Mouse (Mus musculus): Measurements from ENCODE around the gene Prrg2. TPM values are rescaled to one million over a fixed set of nuclear protein-coding genes. Genes with fewer than 3 reads are reported as not detected.

Prrg2 gene
- polyA plus RNA-seq, 1 experiment from 2014 or later, result 24.7 TPM

Small RNAs within 50 kb of the gene (microRNA-seq; reads per million reads assigned to microRNA genes)
- 0.83 reads per million for gene Mir7054

Other genes starting within 250 kb of the Prrg2 start
- gene Nup62, start 246.6 kb downstream of the Prrg2 start, polyA plus RNA-seq (2015; fragmentation: Nextera tagmentation; extraction: Ambion mirVana), result 73.8 and 83.1 TPM in 2 replicates
- gene Il4i1, start 246.3 kb downstream of the Prrg2 start, polyA plus RNA-seq (2015; fragmentation: Nextera tagmentation; extraction: Ambion mirVana), result 0.88 and 1.3 TPM in 2 replicates
- 3.8 and 4.6 TPM in 2 replicates for gene Atf5, start 246.0 kb downstream of the Prrg2 start, polyA plus RNA-seq (2015; fragmentation: Nextera tagmentation; extraction: Ambion mirVana)
- 73.5 and 83.1 TPM in 2 replicates for gene Akt1s1, start 213.7 kb downstream of the Prrg2 start, polyA plus RNA-seq (2015; fragmentation: Nextera tagmentation; extraction: Ambion mirVana)
- gene Tbc1d17, start 213.6 kb downstream of the Prrg2 start, polyA plus RNA-seq (2015; fragmentation: Nextera tagmentation; extraction: Ambion mirVana), result 71.7 and 74.1 TPM in 2 replicates
- 32.6 and 34.8 TPM in 2 replicates for gene Pnkp, start 205.5 kb downstream of the Prrg2 start, polyA plus RNA-seq (2015; fragmentation: Nextera tagmentation; extraction: Ambion mirVana)
- 150 and 156 TPM in 2 replicates for gene Ptov1, start 192.9 kb downstream of the Prrg2 start, polyA plus RNA-seq (2015; fragmentation: Nextera tagmentation; extraction: Ambion mirVana)
- gene Med25, start 170.0 kb downstream of the Prrg2 start, polyA plus RNA-seq (2015; fragmentation: Nextera tagmentation; extraction: Ambion mirVana), result 89.9 and 94.0 TPM in 2 replicates
- gene Fuz, start 166.6 kb downstream of the Prrg2 start, polyA plus RNA-seq (2015; fragmentation: Nextera tagmentation; extraction: Ambion mirVana), result 23.1 and 24.7 TPM in 2 replicates
- gene Ap2a1, start 133.2 kb downstream of the Prrg2 start, polyA plus RNA-seq (2015; fragmentation: Nextera tagmentation; extraction: Ambion mirVana), result 52.6 and 55.6 TPM in 2 replicates
- 0.06 TPM in 1 of 2 replicates, not detected in the other for gene Tsks, start 119.5 kb downstream of the Prrg2 start, polyA plus RNA-seq (2015; fragmentation: Nextera tagmentation; extraction: Ambion mirVana)
- gene Cpt1c, start 87.8 kb downstream of the Prrg2 start, polyA plus RNA-seq (2015; fragmentation: Nextera tagmentation; extraction: Ambion mirVana), result 19.9 and 23.4 TPM in 2 replicates
- gene Prmt1, start 76.1 kb downstream of the Prrg2 start, polyA plus RNA-seq (2015; fragmentation: Nextera tagmentation; extraction: Ambion mirVana), result 302 and 324 TPM in 2 replicates
- 96.2 and 96.4 TPM in 2 replicates for gene Irf3, start 65.0 kb downstream of the Prrg2 start, polyA plus RNA-seq (2015; fragmentation: Nextera tagmentation; extraction: Ambion mirVana)
- gene Bcl2l12, start 64.0 kb downstream of the Prrg2 start, polyA plus RNA-seq (2015; fragmentation: Nextera tagmentation; extraction: Ambion mirVana), result 43.8 and 45.8 TPM in 2 replicates
- gene Scaf1, start 46.3 kb downstream of the Prrg2 start, polyA plus RNA-seq (2015; fragmentation: Nextera tagmentation; extraction: Ambion mirVana), result 22.9 and 24.5 TPM in 2 replicates
- 63.6 and 68.0 TPM in 2 replicates for gene Rras, start 44.7 kb downstream of the Prrg2 start, polyA plus RNA-seq (2015; fragmentation: Nextera tagmentation; extraction: Ambion mirVana)
- gene Prr12, start 9.8 kb downstream of the Prrg2 start, polyA plus RNA-seq (2015; fragmentation: Nextera tagmentation; extraction: Ambion mirVana), result 8.3 and 8.7 TPM in 2 replicates
- gene Nosip, start 248 bp downstream of the Prrg2 start, polyA plus RNA-seq (2015; fragmentation: Nextera tagmentation; extraction: Ambion mirVana), result 55.7 TPM in 2 replicates
- 388 and 395 TPM in 2 replicates for gene Rcn3, start 29.5 kb upstream of the Prrg2 start, polyA plus RNA-seq (2015; fragmentation: Nextera tagmentation; extraction: Ambion mirVana)
- gene Fcgrt, start 41.2 kb upstream of the Prrg2 start, polyA plus RNA-seq (2015; fragmentation: Nextera tagmentation; extraction: Ambion mirVana), result 138 and 149 TPM in 2 replicates
- 1,225 and 1,374 TPM in 2 replicates for gene Rps11, start 61.8 kb upstream of the Prrg2 start, polyA plus RNA-seq (2015; fragmentation: Nextera tagmentation; extraction: Ambion mirVana)
- 1,102 and 1,332 TPM in 2 replicates for gene Rpl13a, start 66.1 kb upstream of the Prrg2 start, polyA plus RNA-seq (2015; fragmentation: Nextera tagmentation; extraction: Ambion mirVana)
- not detected in 2 replicates for gene Gm45713, start 73.6 kb upstream of the Prrg2 start, polyA plus RNA-seq (2015; fragmentation: Nextera tagmentation; extraction: Ambion mirVana)
- gene Flt3l, start 73.8 kb upstream of the Prrg2 start, polyA plus RNA-seq (2015; fragmentation: Nextera tagmentation; extraction: Ambion mirVana), result 2.2 and 2.8 TPM in 2 replicates
- gene Pih1d1, start 91.6 kb upstream of the Prrg2 start, polyA plus RNA-seq (2015; fragmentation: Nextera tagmentation; extraction: Ambion mirVana), result 81.0 and 81.9 TPM in 2 replicates
- 39.5 and 49.2 TPM in 2 replicates for gene Aldh16a1, start 91.9 kb upstream of the Prrg2 start, polyA plus RNA-seq (2015; fragmentation: Nextera tagmentation; extraction: Ambion mirVana)
- 0.15 and 0.22 TPM in 2 replicates for gene Slc17a7, start 101.3 kb upstream of the Prrg2 start, polyA plus RNA-seq (2015; fragmentation: Nextera tagmentation; extraction: Ambion mirVana)
- gene Gfy, start 116.9 kb upstream of the Prrg2 start, polyA plus RNA-seq (2015; fragmentation: Nextera tagmentation; extraction: Ambion mirVana), result not detected in 2 replicates
- not detected in 2 replicates for gene Pth2, start 118.3 kb upstream of the Prrg2 start, polyA plus RNA-seq (2015; fragmentation: Nextera tagmentation; extraction: Ambion mirVana)
- 0.55 and 1.5 TPM in 2 replicates for gene Ccdc155, start 142.2 kb upstream of the Prrg2 start, polyA plus RNA-seq (2015; fragmentation: Nextera tagmentation; extraction: Ambion mirVana)
- 2.1 and 4.9 TPM in 2 replicates for gene Dkkl1, start 149.5 kb upstream of the Prrg2 start, polyA plus RNA-seq (2015; fragmentation: Nextera tagmentation; extraction: Ambion mirVana)
- gene Tead2, start 153.1 kb upstream of the Prrg2 start, polyA plus RNA-seq (2015; fragmentation: Nextera tagmentation; extraction: Ambion mirVana), result 93.9 and 101 TPM in 2 replicates
- 2.7 and 5.0 TPM in 2 replicates for gene Cd37, start 176.4 kb upstream of the Prrg2 start, polyA plus RNA-seq (2015; fragmentation: Nextera tagmentation; extraction: Ambion mirVana)
- gene Slc6a16, start 178.4 kb upstream of the Prrg2 start, polyA plus RNA-seq (2015; fragmentation: Nextera tagmentation; extraction: Ambion mirVana), result not detected in 2 replicates
- gene Slc6a21, start 214.8 kb upstream of the Prrg2 start, polyA plus RNA-seq (2015; fragmentation: Nextera tagmentation; extraction: Ambion mirVana), result not detected in 2 replicates

All from stomach, embryonic 16.5 days (tissue).